Mouse (Mus musculus) layer of hippocampus, postnatal 14 days (tissue): ENCODE data around the gene Chsy1. TPM values are rescaled to one million over a fixed set of nuclear protein-coding genes. Genes with fewer than 3 reads are reported as not detected.
A peak's percentile ranks its signal among the peaks of the same experiment; 100 is the strongest.

Experiments used
- DNase-seq, 2 experiments: peaks; one replicate each; pipeline ENCODE4 v3.0.0; 2021 to 2022; ENCODE audit warnings: low spot score in 2 of 2, mixed read lengths in 1 of 2
- total RNA-seq, 2 experiments: library from RNA; stranded (reverse); gene quantifications; 2 replicates each; pipeline ENCODE4 v1.2.3; 2021

Gene Chsy1
- total RNA-seq, 2 experiments from 2014 or later, result 20.4 to 20.5 TPM

- DNase-seq, result no peak
Measured at GRCm38 (mm10) chr7:66200791-66201450, 91.6 kb downstream of the Chsy1 start.

- DNase-seq, result no peak
Measured at GRCm38 (mm10) chr7:66201657-66202056, 92.3 kb downstream of the Chsy1 start.

- no peak for DNase-seq
Measured at GRCm38 (mm10) chr7:66209920-66210319, 100.6 kb downstream of the Chsy1 start.

GRCm38 (mm10) chr7:66212887-66213286, 103.6 kb downstream of the Chsy1 start:
- DNase-seq, result no peak

GRCm38 (mm10) chr7:66214477-66214876, 105.2 kb downstream of the Chsy1 start:
- no peak for DNase-seq

GRCm38 (mm10) chr7:66215911-66216310, 106.6 kb downstream of the Chsy1 start:
- DNase-seq, result no peak

GRCm38 (mm10) chr7:66217011-66217410, 107.7 kb downstream of the Chsy1 start:
- DNase-seq, result no peak

- no peak for DNase-seq
Measured at GRCm38 (mm10) chr7:66217531-66218094, 108.3 kb downstream of the Chsy1 start.

GRCm38 (mm10) chr7:66218193-66219014, 109.1 kb downstream of the Chsy1 start:
- peak; percentile 21 to 27 for DNase-seq

GRCm38 (mm10) chr7:66219028-66219793, 109.9 kb downstream of the Chsy1 start:
- DNase-seq, result no peak

- DNase-seq, result no peak
Measured at GRCm38 (mm10) chr7:66219794-66220227, 110.5 kb downstream of the Chsy1 start.

- no peak for DNase-seq
Measured at GRCm38 (mm10) chr7:66222621-66223091, 113.3 kb downstream of the Chsy1 start.

Other genes starting within 250 kb of the Chsy1 start
- gene Pcsk6, start 247.8 kb upstream of the Chsy1 start, total RNA-seq, result 10 to 100 TPM; 11.5 to 15.6 TPM
- gene Gm45213, start 65.9 kb upstream of the Chsy1 start, total RNA-seq, result not detected
- gene Snrpa1, start 50.5 kb upstream of the Chsy1 start, total RNA-seq, result 10 to 100 TPM; 29.6 to 33.7 TPM
- gene Selenos, start 29.9 kb upstream of the Chsy1 start, total RNA-seq, result 10 to 100 TPM; 55.5 to 59.8 TPM